Mouse (Mus musculus) gonadal fat pad, adult 2 months (tissue): ENCODE measurements around the gene Dera. TPM values are rescaled to one million over a fixed set of nuclear protein-coding genes. Genes with fewer than 3 reads are reported as not detected.

ENCODE experiments used
- DNase-seq: peaks from one replicate; pipeline ENCODE4 v3.0.0-alpha.2; 2012; ENCODE audit warnings: low read depth
- polyA plus RNA-seq: library from polyadenylated mRNA; depleted of rRNA; stranded (reverse); fragments of >200 nt; gene quantifications from 2 replicates; pipeline ENCODE4 v1.2.3, GENCODE M21; 2012; rRNA removed

The Dera gene
- polyA plus RNA-seq, 1 experiment = 22.2 TPM

- peak; percentile 38 for DNase-seq
These were observed 132.0 kb downstream of the Dera start for GRCm38 (mm10) chr6:137886210-137886979.

- DNase-seq = no peak
These were observed 132.9 kb downstream of the Dera start for GRCm38 (mm10) chr6:137887258-137887657.

- no peak for DNase-seq
These were observed 143.3 kb downstream of the Dera start for GRCm38 (mm10) chr6:137897671-137898070.

- peak; percentile 56 for DNase-seq
These were observed 146.9 kb downstream of the Dera start for GRCm38 (mm10) chr6:137901255-137901654.

Other genes with a start within 250 kb of the Dera start
- 13.8 and 18.0 TPM in 2 replicates for gene Eps8, start 99.7 kb upstream of the Dera start, polyA plus RNA-seq
- gene Strap, start 19.5 kb upstream of the Dera start, polyA plus RNA-seq = 26.5 and 33.9 TPM in 2 replicates